Mouse (Mus musculus) E14TG2a.4 (cell line): ENCODE data around the gene Glis3.

Experiments
- CTCF ChIP-seq: conservative IDR thresholded peaks from 2 replicates; pipeline ENCODE4 v1.5.1; 2014; ENCODE audit warnings: low read length
- NANOG ChIP-seq: IDR thresholded peaks from 2 replicates; pipeline ENCODE4 v1.6.1; 2014; ENCODE audit warnings: borderline replicate concordance, low read length, mixed read lengths
- POU5F1 ChIP-seq: IDR thresholded peaks from 2 replicates; pipeline ENCODE4 v1.6.1; 2014; ENCODE audit warnings: low read length, borderline replicate concordance

DNA sequence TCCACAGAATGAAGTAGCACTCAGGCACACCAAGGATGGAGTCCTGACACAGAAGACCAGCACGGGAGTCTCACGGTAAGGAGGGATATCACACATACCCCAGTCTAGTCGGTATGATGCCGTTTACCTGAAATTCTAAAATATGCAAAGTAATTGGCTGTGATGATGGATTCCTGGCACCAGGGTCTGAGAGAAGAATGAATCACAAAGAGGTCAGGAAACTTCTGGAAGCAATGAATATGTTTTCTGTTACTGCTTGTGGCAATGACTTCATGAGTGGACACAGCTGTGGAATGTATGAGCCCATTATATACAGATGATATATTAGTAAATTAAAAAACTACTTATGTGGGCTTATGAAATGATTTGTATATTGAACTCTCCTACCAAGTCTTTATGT lies 231.1 kb downstream of the Glis3 start:
- no peak for TF ChIP-seq CTCF
- no peak for TF ChIP-seq POU5F1
- TF ChIP-seq NANOG: no peak
